Mouse (Mus musculus): ENCODE results near the gene Crip2.

Crip2 gene

GRCm38 (mm10) chr12:113185442-113186291 lies 45.6 kb downstream of the Crip2 start, which contains the start of gene Tmem121:
Tmem121 (plus strand) TSS chr12:113185930.
- no peak for DNase-seq

GRCm38 (mm10) chr12:113186326-113187010 lies 46.4 kb downstream of the Crip2 start:
- DNase-seq = no peak

GRCm38 (mm10) chr12:113187011-113187375 lies 47.0 kb downstream of the Crip2 start:
- no peak for DNase-seq

- DNase-seq = peak; percentile 30
Measured at GRCm38 (mm10) chr12:113187584-113188295, 47.7 kb downstream of the Crip2 start.

- DNase-seq = no peak
Measured at GRCm38 (mm10) chr12:113188349-113189055, 48.5 kb downstream of the Crip2 start.

GRCm38 (mm10) chr12:113193423-113193822 lies 53.4 kb downstream of the Crip2 start:
- DNase-seq = no peak

Data from kidney, adult 11 months (tissue).